ENCODE assay signal across 7 mouse cellular contexts in the genomic region with DNA sequence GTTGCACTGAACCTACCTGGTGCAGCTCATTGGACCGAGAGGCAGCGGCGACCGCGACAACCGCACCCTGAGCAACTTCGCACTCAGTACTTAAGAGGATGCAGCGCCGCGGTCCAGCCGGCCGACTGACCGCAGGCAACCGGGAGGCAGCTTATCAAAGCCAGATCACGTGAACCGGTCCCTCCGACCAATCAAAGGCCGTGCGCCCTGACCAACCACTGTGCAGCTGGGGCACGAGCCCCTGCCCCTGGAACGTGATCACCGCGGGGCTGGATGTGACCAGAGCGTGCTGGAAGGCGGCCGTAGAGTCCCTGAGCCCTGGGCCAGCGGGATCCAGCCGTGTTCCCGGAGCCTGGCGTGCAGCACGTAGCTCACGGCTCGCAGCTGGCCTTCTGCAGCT. TPM values are rescaled to one million over a fixed set of nuclear protein-coding genes. Genes with fewer than 3 reads are reported as not detected.
A peak's percentile ranks its signal among the peaks of the same experiment; 100 is the strongest.
DNase-seq lines count a peak whose midpoint lies in the region; ATAC-seq and TF ChIP-seq lines count a peak whose summit lies in the region.

A gene (minus strand): TSS at position 117 of the 400 bp plus-strand sequence.

- H3K27me3 ChIP-seq in embryonic facial prominence, embryonic 12.5 days, result no peaks in the 10 kb centered on the region
- H3K27me3 ChIP-seq in limb, embryonic 11.5 days (ENCODE audit: control insufficient read depth, insufficient read depth, low read length), result no peaks in the 10 kb centered on the region
- H3K27me3 ChIP-seq in midbrain, embryonic 13.5 days, result peaks cover 6% of the 10 kb centered on the region; the same call in 1 of the 2 replicates

- no peaks in the 10 kb centered on the region for H3K9me3 ChIP-seq in embryonic facial prominence, embryonic 12.5 days
- H3K9me3 ChIP-seq in limb, embryonic 11.5 days (ENCODE audit: control insufficient read depth, low read length), result no peaks in the 10 kb centered on the region
- no peaks in the 10 kb centered on the region for H3K9me3 ChIP-seq in midbrain, embryonic 13.5 days

- no peak for TF ChIP-seq CTCF in bone marrow, adult 2 months (IDR thresholded peaks at IDR 0.05; ENCODE audit: control insufficient read depth, insufficient read depth, low read length)

- peak within 1 kb of the TSS; percentile 52 for H3K9ac ChIP-seq in embryonic facial prominence, embryonic 12.5 days
- H3K9ac ChIP-seq in limb, embryonic 11.5 days (ENCODE audit: low read length), result peak within 1 kb of the TSS; percentile 79
- H3K9ac ChIP-seq in midbrain, embryonic 13.5 days (replicated peaks), result peak within 1 kb of the TSS; percentile 69

- DNase-seq in heart, adult 8-10 months (ENCODE audit: low spot score), result peak; percentile 97
- DNase-seq in kidney, adult 8-10 months, result peak; percentile 86 to 90
- DNase-seq in limb, embryonic 11.5 days (ENCODE audit: low spot score), result peak; percentile 95
- DNase-seq in spleen, postnatal 36 days (ENCODE audit: low spot score in 2 of 2), result peak; percentile 27 to 34

- 0 out of 2 replicates have a peak, but pooled peaks cover 9% of the 10 kb centered on the region for H3K36me3 ChIP-seq in embryonic facial prominence, embryonic 12.5 days
- no peaks in the 10 kb centered on the region; the same call in 1 of the 2 replicates for H3K36me3 ChIP-seq in limb, embryonic 11.5 days (ENCODE audit: control insufficient read depth, insufficient read depth, low read length)
- H3K36me3 ChIP-seq in midbrain, embryonic 13.5 days, result 0 out of 2 replicates have a peak, but pooled peaks cover 3% of the 10 kb centered on the region

- H3K4me2 ChIP-seq in embryonic facial prominence, embryonic 12.5 days (replicated peaks), result peak within 1 kb of the TSS; percentile 58
- H3K4me2 ChIP-seq in limb, embryonic 11.5 days (ENCODE audit: low read depth, severe bottlenecking), result peak within 1 kb of the TSS; percentile 68
- peak within 1 kb of the TSS; percentile 77 for H3K4me2 ChIP-seq in midbrain, embryonic 13.5 days (replicated peaks)

- no peaks in the 10 kb centered on the region for H3K4me1 ChIP-seq in bone marrow, adult 2 months (ENCODE audit: control insufficient read depth, insufficient read depth, low read length)
- H3K4me1 ChIP-seq in embryonic facial prominence, embryonic 12.5 days, result no peaks in the 10 kb centered on the region
- H3K4me1 ChIP-seq in limb, embryonic 11.5 days (ENCODE audit: control insufficient read depth, insufficient read depth, low read length), result no peaks in the 10 kb centered on the region
- H3K4me1 ChIP-seq in midbrain, embryonic 13.5 days (replicated peaks), result peaks cover 9% of the 10 kb centered on the region

- H3K27ac ChIP-seq in bone marrow, adult 2 months (ENCODE audit: control insufficient read depth, insufficient read depth, low read depth, low read length, poor library complexity), result no peak within 1 kb of the TSS
- peak within 1 kb of the TSS; percentile 78 for H3K27ac ChIP-seq in embryonic facial prominence, embryonic 12.5 days
- peak within 1 kb of the TSS; percentile 57; the same call in 1 of the 2 replicates for H3K27ac ChIP-seq in limb, embryonic 11.5 days (replicated peaks; ENCODE audit: low read depth, low read length)
- H3K27ac ChIP-seq in midbrain, embryonic 13.5 days, result peak within 1 kb of the TSS; percentile 64; the same call in 1 of the 2 replicates

- H3K4me3 ChIP-seq in bone marrow, adult 2 months (replicated peaks; ENCODE audit: control insufficient read depth, low read depth, low read length), result no peak within 1 kb of the TSS
- peak within 1 kb of the TSS; percentile 40 for H3K4me3 ChIP-seq in embryonic facial prominence, embryonic 12.5 days
- peak within 1 kb of the TSS; percentile 36 for H3K4me3 ChIP-seq in limb, embryonic 11.5 days (ENCODE audit: low read depth, low read length)
- peak within 1 kb of the TSS; percentile 53 for H3K4me3 ChIP-seq in midbrain, embryonic 13.5 days (replicated peaks)

- peak; percentile 98 for ATAC-seq in embryonic facial prominence, embryonic 12.5 days (ENCODE audit: insufficient number of reproducible peaks, insufficient read depth, low FRiP score, low TSS enrichment)
- peak; percentile 99 for ATAC-seq in limb, embryonic 11.5 days (ENCODE audit: insufficient number of reproducible peaks, low FRiP score, low TSS enrichment, low read depth)
- peak; percentile 100 for ATAC-seq in midbrain, embryonic 13.5 days

- WGBS in bone marrow, adult 2 months, result 1% methylated on average over 33 of the region's 33 CpGs
- under 1% methylated on average over 33 of the region's 33 CpGs for WGBS in embryonic facial prominence, embryonic 12.5 days
- 0% methylated on average over 33 of the region's 33 CpGs for WGBS in limb, embryonic 11.5 days
- under 1% methylated on average over 33 of the region's 33 CpGs for WGBS in midbrain, embryonic 13.5 days

- TF ChIP-seq POLR2A in bone marrow, adult 2 months (IDR thresholded peaks at IDR 0.05; ENCODE audit: borderline replicate concordance, control insufficient read depth, low read depth, low read length), result peak; percentile 41; the same call in 1 of the 2 replicates

RNA-seq across cellular contexts. Expression of the gene that starts here (rescaled TPM):
- 0.70 and 2.0 TPM in 2 replicates for polyA plus RNA-seq in bone marrow, adult 2 months (2011; ENCODE audit: insufficient read depth, insufficient read length, low replicate concordance, missing spikeins)
- 5.9 and 6.2 TPM in 2 replicates for polyA plus RNA-seq in embryonic facial prominence, embryonic 12.5 days (2016; fragmentation: Nextera tagmentation; extraction: Ambion mirVana)
- total RNA-seq in heart, adult 8-10 months (2022), result 100 to 1,000 TPM in 2 of 4 experiments, 10 to 100 TPM in 2; 82.2 to 179 (median 102) TPM
- polyA plus RNA-seq in limb, embryonic 11.5 days (2014; fragmentation: Nextera tagmentation; extraction: Ambion mirVana), result 2.7 TPM in 2 replicates
- polyA plus RNA-seq in midbrain, embryonic 13.5 days (2015; fragmentation: Nextera tagmentation; extraction: Ambion mirVana), result 5.9 and 7.1 TPM in 2 replicates

Comparison
In these comparisons a context has a peak if more than half of its experiments do, and no peak if none do; other contexts are left out.
1. DNase-seq: peak in every context shown above with its lines; median percentile 97 in heart, adult 8-10 months; 95 in limb, embryonic 11.5 days; 88 in kidney, adult 8-10 months; 30 in spleen, postnatal 36 days.